Mouse (Mus musculus) embryonic facial prominence, embryonic 14.5 days (tissue): ENCODE measurements around the gene Raet1e. TPM values are rescaled to one million over a fixed set of nuclear protein-coding genes. Genes with fewer than 3 reads are reported as not detected.
"Not testable (repeated sequence)": the region's sequence is repeated elsewhere in the genome, so short reads cannot be mapped to it uniquely, and the experiment has no call there.

Experiments used
- ATAC-seq: fragments of 200-750 bp; cut with Nextera tagmentation; 2 replicates; pipeline ENCODE4 v1.8.0; 2017; ENCODE audit warnings: low read depth, moderate number of reproducible peaks, moderate TSS enrichment
- DNase-seq: peaks from one replicate; pipeline ENCODE4 v3.0.0-alpha.2; 2015; ENCODE audit warnings: low spot score
- H3K27ac ChIP-seq: fragments of 300-500 bp; sonication (generic); replicated peaks from 2 replicates; pipeline ENCODE4 v1.5.1; 2014; ENCODE audit warnings: low read depth, mild to moderate bottlenecking, low read length, moderate library complexity
- H3K27me3 ChIP-seq: fragments of 300-500 bp; sonication (generic); replicated peaks from 2 replicates; pipeline ENCODE4 v1.6.1; 2014; ENCODE audit warnings: low read length; ENCODE audit not compliant: control insufficient read depth, insufficient read depth
- H3K36me3 ChIP-seq: fragments of 300-500 bp; sonication (generic); 2 replicates; pipeline ENCODE4 v1.6.1; 2014; ENCODE audit warnings: low read length, mixed read lengths; ENCODE audit not compliant: control insufficient read depth, insufficient read depth
- H3K4me1 ChIP-seq: fragments of 300-500 bp; sonication (generic); 2 replicates; pipeline ENCODE4 v1.6.1; 2014; ENCODE audit warnings: antibody characterized with exemption, low read length; ENCODE audit not compliant: control insufficient read depth, insufficient read depth
- H3K4me2 ChIP-seq: fragments of 300-500 bp; sonication (generic); 2 replicates; pipeline ENCODE4 v1.6.1; 2014; ENCODE audit warnings: low read depth, mild to moderate bottlenecking, low read length, moderate library complexity, mixed read lengths
- H3K4me3 ChIP-seq: fragments of 300-500 bp; sonication (generic); 2 replicates; pipeline ENCODE4 v1.5.1; 2014; ENCODE audit warnings: low read depth, mild to moderate bottlenecking, low read length
- H3K9ac ChIP-seq: fragments of 300-500 bp; sonication (generic); 2 replicates; pipeline ENCODE4 v1.6.1; 2014; ENCODE audit warnings: low read depth, mild to moderate bottlenecking, low read length, moderate library complexity, mixed read lengths
- H3K9me3 ChIP-seq: fragments of 300-500 bp; sonication (generic); 2 replicates; pipeline ENCODE4 v1.6.1; 2016; ENCODE audit warnings: low read length; ENCODE audit not compliant: control insufficient read depth
- WGBS: fragments of 180-500 bp; shearing (Covaris S2); extraction: QIAGEN DNeasy Blood & Tissue Kit; methylation state at CpG from one replicate; pipeline ENCODE4 v1.1.7; 2014; 5-methylcytosine and 5-hydroxymethylcytosine counted together
- polyA plus RNA-seq: library from polyadenylated mRNA; unstranded; fragments of >200 nt; fragmentation: Nextera tagmentation; extraction: Ambion mirVana; gene quantifications from 2 replicates; pipeline ENCODE4 v1.2.1, GENCODE M21; 2014

Gene Raet1e
- polyA plus RNA-seq, 1 experiment from 2014 or later = 5.4 TPM

- H3K27me3 ChIP-seq, H3K4me3 ChIP-seq, H3K4me1 ChIP-seq, DNase-seq, H3K27ac ChIP-seq, H3K36me3 ChIP-seq, H3K9me3 ChIP-seq, H3K4me2 ChIP-seq, H3K9ac ChIP-seq, ATAC-seq: not testable (repeated sequence)
- WGBS = 88% methylated on average over 2 of the region's 2 CpGs
Measured at GRCm38 (mm10) chr10:22176515-22176914, 18.1 kb downstream of the Raet1e start.

DNA sequence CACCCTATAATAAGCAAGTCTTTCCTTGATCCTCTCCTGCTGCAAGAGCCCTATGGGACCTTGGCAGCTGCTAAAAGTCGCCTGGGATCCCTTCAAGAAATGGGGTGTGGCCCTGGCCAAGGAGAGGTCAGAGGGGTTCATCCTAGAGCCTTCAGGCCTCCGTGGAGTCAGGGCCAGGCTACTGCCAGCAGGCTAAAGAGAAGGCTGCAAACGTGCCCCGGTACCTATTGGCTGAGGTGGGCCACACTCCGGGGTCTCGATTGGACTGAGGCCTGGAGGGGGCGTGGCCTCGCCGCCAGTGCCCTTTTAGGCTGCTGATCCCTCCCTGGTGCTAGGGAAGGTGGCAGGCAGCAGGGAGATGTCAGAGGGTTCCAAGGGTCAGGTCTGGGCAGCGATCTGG, 32.7 kb downstream of the Raet1e start:
- not testable (repeated sequence) for H3K4me2 ChIP-seq, H3K4me1 ChIP-seq

GRCm38 (mm10) chr10:22201352-22201751, 43.0 kb downstream of the Raet1e start:
- not testable (repeated sequence) for H3K9me3 ChIP-seq, H3K4me1 ChIP-seq, H3K27ac ChIP-seq, H3K36me3 ChIP-seq, H3K9ac ChIP-seq, H3K4me3 ChIP-seq, H3K27me3 ChIP-seq, H3K4me2 ChIP-seq, ATAC-seq, DNase-seq
- no CpG with 5 or more reads among the region's 3 CpGs for WGBS

More for the DNA sequence above, 32.7 kb downstream of the Raet1e start:
- ATAC-seq = peak; percentile 41; the same call in 1 of the 2 replicates
- not testable (repeated sequence) for H3K36me3 ChIP-seq, H3K9ac ChIP-seq, H3K27me3 ChIP-seq, H3K9me3 ChIP-seq, H3K4me3 ChIP-seq, H3K27ac ChIP-seq, DNase-seq
- 3% methylated on average over 6 of the region's 10 CpGs for WGBS

- H3K4me2 ChIP-seq, H3K9me3 ChIP-seq, H3K36me3 ChIP-seq, H3K9ac ChIP-seq, H3K27ac ChIP-seq, H3K4me3 ChIP-seq, H3K27me3 ChIP-seq, H3K4me1 ChIP-seq, DNase-seq: not testable (repeated sequence)
- ATAC-seq = peak; percentile 86
- WGBS = no CpG with 5 or more reads among the region's 2 CpGs
Measured at GRCm38 (mm10) chr10:22202784-22203583, 44.6 kb downstream of the Raet1e start.

GRCm38 (mm10) chr10:22206443-22206842, 48.1 kb downstream of the Raet1e start:
- H3K4me1 ChIP-seq, DNase-seq, ATAC-seq, H3K9me3 ChIP-seq, H3K4me3 ChIP-seq, H3K27me3 ChIP-seq, H3K4me2 ChIP-seq, H3K36me3 ChIP-seq, H3K27ac ChIP-seq, H3K9ac ChIP-seq: not testable (repeated sequence)
- WGBS = 61% methylated on average over 1 of the region's 1 CpGs

DNA sequence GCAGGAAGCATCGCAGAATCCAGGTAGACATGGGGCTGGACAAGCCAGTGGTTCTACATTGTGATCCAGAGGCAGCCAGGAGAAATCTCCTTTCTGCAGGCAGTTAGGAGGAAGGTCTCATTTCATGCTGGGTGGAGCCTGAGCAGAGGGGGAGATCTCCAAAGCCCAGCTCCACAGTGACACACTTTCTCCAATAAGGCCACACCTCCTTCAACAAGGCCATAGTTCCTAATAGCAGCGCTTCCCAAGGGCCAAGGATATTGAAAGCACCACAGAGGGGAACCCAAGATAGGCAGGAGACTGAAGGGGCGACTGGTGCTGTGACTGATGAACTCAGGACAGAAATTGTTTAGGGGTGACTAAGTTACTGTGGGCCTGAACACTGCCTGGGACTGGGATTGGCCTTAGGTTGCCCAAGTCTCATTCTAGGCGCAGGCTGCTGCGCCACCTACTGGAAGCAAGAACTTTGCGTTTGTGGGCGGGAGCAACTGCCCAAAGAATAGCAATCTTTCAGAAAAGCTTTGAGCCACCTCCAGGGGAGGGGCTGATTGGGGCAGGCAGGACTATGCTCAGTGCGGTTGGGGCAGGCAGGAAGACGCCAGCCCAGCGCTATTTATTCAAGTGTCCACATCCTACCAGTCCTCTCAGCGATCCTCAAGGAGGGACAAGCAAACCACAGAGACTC, 53.8 kb downstream of the Raet1e start:
- not testable (repeated sequence) for H3K9ac ChIP-seq, H3K4me3 ChIP-seq, H3K4me1 ChIP-seq, H3K4me2 ChIP-seq, H3K36me3 ChIP-seq, H3K27ac ChIP-seq, H3K27me3 ChIP-seq, H3K9me3 ChIP-seq
- 2% methylated on average over 5 of the region's 11 CpGs for WGBS
- ATAC-seq = peak; percentile 82
- peak; percentile 12 for DNase-seq

GRCm38 (mm10) chr10:22223474-22224349, 65.3 kb downstream of the Raet1e start:
- H3K36me3 ChIP-seq, H3K27me3 ChIP-seq, H3K27ac ChIP-seq, H3K9me3 ChIP-seq, DNase-seq, H3K4me2 ChIP-seq, H3K4me3 ChIP-seq, H3K9ac ChIP-seq, H3K4me1 ChIP-seq: not testable (repeated sequence)
- peak; percentile 87 for ATAC-seq
- no CpG with 5 or more reads among the region's 7 CpGs for WGBS

GRCm38 (mm10) chr10:22265060-22265459, 106.7 kb downstream of the Raet1e start:
- Histone ChIP-seq H3K36me3 (no peaks in the 10 kb centered on the region), H3K4me1 (no peaks in the 10 kb centered on the region), H3K9me3 (0 out of 2 replicates have a peak, but pooled peaks cover 7% of the 10 kb centered on the region), H3K9ac (no peak overlapping the region), H3K4me3 (no peak overlapping the region), H3K4me2 (no peak overlapping the region), H3K27me3 (no peaks in the 10 kb centered on the region), H3K27ac (no peak overlapping the region)
- DNase-seq = no peak
- WGBS = 88% methylated on average over 8 of the region's 8 CpGs
- no peak for ATAC-seq
